Mouse (Mus musculus): ENCODE results near the gene 9530002B09Rik. TPM values are rescaled to one million over a fixed set of nuclear protein-coding genes. Genes with fewer than 3 reads are reported as not detected.

Gene 9530002B09Rik
- not detected in 2 replicates for polyA plus RNA-seq (2015; fragmentation: Nextera tagmentation; extraction: Ambion mirVana)

DNA sequence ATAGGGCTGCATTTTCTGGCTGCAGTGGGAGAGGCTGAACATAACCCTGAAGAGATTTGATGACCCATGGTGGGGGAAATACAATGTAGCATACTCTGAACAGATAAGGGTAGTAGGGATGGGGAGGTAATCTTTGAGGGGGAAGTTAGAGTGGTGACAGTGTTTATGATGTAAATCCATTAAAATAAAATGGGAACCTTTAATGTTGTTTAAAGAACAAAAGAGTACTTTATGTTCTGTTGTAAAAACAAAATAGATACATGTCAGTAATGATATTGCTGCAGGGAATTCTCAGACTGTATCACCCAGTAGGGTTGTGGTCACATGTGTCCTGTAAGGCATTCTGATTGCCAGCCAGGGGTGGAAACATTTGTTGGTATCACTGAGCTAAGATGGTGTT lies at the start of gene 9530002B09Rik:
9530002B09Rik (plus strand) TSS at position 301 of the 400 bp plus-strand sequence.
- Histone ChIP-seq H3K27me3 (replicated peaks) (no peaks in the 10 kb centered on the region), H3K4me1 (replicated peaks) (no peaks in the 10 kb centered on the region), H3K4me3 (replicated peaks) (no peak within 1 kb of the TSS), H3K9ac (no peak within 1 kb of the TSS), H3K27ac (no peak within 1 kb of the TSS), H3K9me3 (no peaks in the 10 kb centered on the region), H3K4me2 (replicated peaks) (no peak within 1 kb of the TSS), H3K36me3 (no peaks in the 10 kb centered on the region)
- ATAC-seq: no peak

Other genes with a start within 250 kb of the 9530002B09Rik start
- 69.5 and 70.7 TPM in 2 replicates for gene Ppt1, start 147.0 kb downstream of the 9530002B09Rik start, polyA plus RNA-seq (2015; fragmentation: Nextera tagmentation; extraction: Ambion mirVana)
- 82.4 and 84.9 TPM in 2 replicates for gene Cap1, start 196.8 kb downstream of the 9530002B09Rik start, polyA plus RNA-seq (2015; fragmentation: Nextera tagmentation; extraction: Ambion mirVana)